ENCODE assay signal across 8 mouse cellular contexts in the genomic region with DNA sequence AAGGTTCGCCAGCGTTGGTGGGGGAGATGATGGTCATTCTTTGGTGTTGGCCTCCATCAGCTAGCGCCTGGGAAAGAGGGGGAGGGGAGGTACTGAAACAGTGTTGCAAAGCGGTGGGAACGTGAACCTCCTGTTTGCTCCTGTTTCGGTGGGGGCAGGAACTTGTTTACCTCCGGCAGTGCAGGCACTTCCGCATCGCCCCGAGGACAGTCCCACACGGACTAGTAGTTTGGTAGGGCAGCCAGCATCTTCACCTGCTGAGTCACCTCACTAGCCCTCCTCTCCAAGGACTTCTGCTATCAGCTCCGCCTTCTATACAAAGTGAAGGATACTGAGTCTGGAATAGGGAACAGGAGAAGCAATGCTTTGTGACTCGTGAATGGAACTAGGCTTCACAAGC. TPM values are rescaled to one million over a fixed set of nuclear protein-coding genes. Genes with fewer than 3 reads are reported as not detected.
DNase-seq lines count a peak whose midpoint lies in the region; ATAC-seq and TF ChIP-seq lines count a peak whose summit lies in the region.

No protein-coding gene starts in this region.

- H3K4me1 ChIP-seq in heart, embryonic 16.5 days (ENCODE audit: control insufficient read depth, insufficient read depth, low read length), result peaks cover 10% of the 10 kb centered on the region
- H3K4me1 ChIP-seq in forebrain, postnatal 0 days (ENCODE audit: insufficient read depth), result no peaks in the 10 kb centered on the region
- H3K4me1 ChIP-seq in limb, embryonic 15.5 days, result peaks cover 9% of the 10 kb centered on the region; the same call in 1 of the 2 replicates

- WGBS in heart, embryonic 16.5 days, result 6% methylated on average over 13 of the region's 13 CpGs
- 2% methylated on average over 13 of the region's 13 CpGs for WGBS in forebrain, postnatal 0 days
- WGBS in limb, embryonic 15.5 days, result 2% methylated on average over 13 of the region's 13 CpGs

- H3K4me2 ChIP-seq in heart, embryonic 16.5 days (ENCODE audit: low read depth, low read length), result peak overlapping the region; percentile 61
- peak overlapping the region; percentile 26; the same call in 1 of the 2 replicates for H3K4me2 ChIP-seq in forebrain, postnatal 0 days (ENCODE audit: low read depth)
- peak overlapping the region; percentile 39 for H3K4me2 ChIP-seq in limb, embryonic 15.5 days

- peak overlapping the region; percentile 34 for H3K4me3 ChIP-seq in heart, embryonic 16.5 days (ENCODE audit: low read length)
- H3K4me3 ChIP-seq in forebrain, postnatal 0 days (ENCODE audit: low read depth, low read length), result no peak overlapping the region
- H3K4me3 ChIP-seq in limb, embryonic 15.5 days, result peak overlapping the region; percentile 14; the same call in 1 of the 2 replicates

- H3K9ac ChIP-seq in heart, embryonic 16.5 days (ENCODE audit: low read length), result peak overlapping the region; percentile 42; the same call in 1 of the 2 replicates
- H3K9ac ChIP-seq in forebrain, postnatal 0 days, result no peak overlapping the region
- H3K9ac ChIP-seq in limb, embryonic 15.5 days, result no peak overlapping the region

- no peaks in the 10 kb centered on the region for H3K36me3 ChIP-seq in heart, embryonic 16.5 days (ENCODE audit: control insufficient read depth, insufficient read depth)
- no peaks in the 10 kb centered on the region for H3K36me3 ChIP-seq in forebrain, postnatal 0 days (ENCODE audit: insufficient read depth)
- no peaks in the 10 kb centered on the region for H3K36me3 ChIP-seq in limb, embryonic 15.5 days

- H3K9me3 ChIP-seq in heart, embryonic 16.5 days (replicated peaks; ENCODE audit: control insufficient read depth, low read length), result no peaks in the 10 kb centered on the region
- H3K9me3 ChIP-seq in forebrain, postnatal 0 days (ENCODE audit: low read length), result no peaks in the 10 kb centered on the region
- no peaks in the 10 kb centered on the region for H3K9me3 ChIP-seq in limb, embryonic 15.5 days

- DNase-seq in heart, adult 9 months (ENCODE audit: low spot score in 2 of 2), result no peak
- DNase-seq in forebrain, postnatal 0 days, result no peak
- DNase-seq in natural killer cell, adult 2 months (ENCODE audit: low spot score in 2 of 2), result peak; percentile 7 to 8
- no peak for DNase-seq in ovary, postnatal 14 days (ENCODE audit: low spot score)
- DNase-seq in gastrocnemius, adult 8-10 months (ENCODE audit: low spot score in 2 of 2), result no peak
- no peak for DNase-seq in MN1 (ENCODE audit: low spot score)

- 0 out of 2 replicates have a peak, but pooled peaks cover 2% of the 10 kb centered on the region for H3K27me3 ChIP-seq in heart, embryonic 16.5 days (ENCODE audit: control insufficient read depth, insufficient read depth, low read length)
- peaks cover 17% of the 10 kb centered on the region for H3K27me3 ChIP-seq in forebrain, postnatal 0 days (ENCODE audit: insufficient read depth, low read length)
- H3K27me3 ChIP-seq in limb, embryonic 15.5 days, result peaks cover 30% of the 10 kb centered on the region

- no peak for ATAC-seq in heart, embryonic 16.5 days (replicated peaks; ENCODE audit: extremely low read depth, insufficient read depth, low FRiP score)
- no peak for ATAC-seq in forebrain, postnatal 0 days
- no peak for ATAC-seq in limb, embryonic 15.5 days (ENCODE audit: insufficient number of reproducible peaks, low FRiP score, low TSS enrichment, low read depth)

- no peak for TF ChIP-seq CTCF in forebrain, postnatal 0 days (IDR thresholded peaks at IDR 0.05; ENCODE audit: low read depth)

- H3K27ac ChIP-seq in heart, embryonic 16.5 days (ENCODE audit: low read length), result no peak overlapping the region
- H3K27ac ChIP-seq in forebrain, postnatal 0 days (ENCODE audit: low read depth, low read length), result no peak overlapping the region
- H3K27ac ChIP-seq in limb, embryonic 15.5 days, result no peak overlapping the region

RNA-seq across cellular contexts. Expression of a gene that starts 15.1 kb away (rescaled TPM):
- 6.8 and 8.5 TPM in 2 replicates for polyA plus RNA-seq in heart, embryonic 16.5 days (2015; fragmentation: Nextera tagmentation; extraction: Ambion mirVana)
- total RNA-seq in forebrain, postnatal 0 days (2014; rRNA removed), result 0.14 TPM in 1 of 2 replicates, not detected in the other
- 0.11 TPM in 1 of 2 replicates, not detected in the other for polyA plus RNA-seq in forebrain, postnatal 0 days (2015; fragmentation: Nextera tagmentation; extraction: Ambion mirVana)
- polyA plus RNA-seq in limb, embryonic 15.5 days (2015; fragmentation: Nextera tagmentation; extraction: Ambion mirVana), result 0.20 and 0.63 TPM in 2 replicates
- not detected for total RNA-seq in gastrocnemius, adult 8-10 months (2022)

RNA-seq across cellular contexts. Expression of a gene that starts 26.6 kb away (rescaled TPM):
- polyA plus RNA-seq in heart, embryonic 16.5 days (2015; fragmentation: Nextera tagmentation; extraction: Ambion mirVana), result 356 and 369 TPM in 2 replicates
- total RNA-seq in forebrain, postnatal 0 days (2014; rRNA removed), result 1.3 and 2.0 TPM in 2 replicates
- polyA plus RNA-seq in forebrain, postnatal 0 days (2015; fragmentation: Nextera tagmentation; extraction: Ambion mirVana), result 0.70 and 0.90 TPM in 2 replicates
- polyA plus RNA-seq in limb, embryonic 15.5 days (2015; fragmentation: Nextera tagmentation; extraction: Ambion mirVana), result 28.2 and 98.7 TPM in 2 replicates
- total RNA-seq in gastrocnemius, adult 8-10 months (2022), result 1,000 to 10,000 TPM; 1,553 to 2,052 (median 1,838) TPM

RNA-seq across cellular contexts. Expression of a gene that starts 58.6 kb away (rescaled TPM):
- polyA plus RNA-seq in heart, embryonic 16.5 days (2015; fragmentation: Nextera tagmentation; extraction: Ambion mirVana), result 13.6 and 15.3 TPM in 2 replicates
- 30.2 and 36.1 TPM in 2 replicates for total RNA-seq in forebrain, postnatal 0 days (2014; rRNA removed)
- polyA plus RNA-seq in forebrain, postnatal 0 days (2015; fragmentation: Nextera tagmentation; extraction: Ambion mirVana), result 9.3 and 12.1 TPM in 2 replicates
- 19.0 and 22.6 TPM in 2 replicates for polyA plus RNA-seq in limb, embryonic 15.5 days (2015; fragmentation: Nextera tagmentation; extraction: Ambion mirVana)
- 10 to 100 TPM; 39.1 to 42.1 (median 41.5) TPM for total RNA-seq in gastrocnemius, adult 8-10 months (2022)

Comparison
In these comparisons a context has a peak if more than half of its experiments do, and no peak if none do; other contexts are left out.
1. DNase-seq: peak in natural killer cell, adult 2 months (2 of 2); none in heart, adult 9 months (0 of 2), forebrain, postnatal 0 days (single experiment), ovary, postnatal 14 days (single experiment), gastrocnemius, adult 8-10 months (0 of 2) and MN1 (single experiment).
2. RNA of a gene that starts 26.6 kb away (polyA plus RNA-seq): 356 to 369 TPM in heart, embryonic 16.5 days and 28.2 to 98.7 TPM in limb, embryonic 15.5 days; 0.70 to 0.90 TPM in forebrain, postnatal 0 days; every median in the first group is over 10 times any median in the second.
3. Peak in every context shown above with its lines, with median percentiles within 50 percentile points of each other: H3K4me2 ChIP-seq.